Mouse (Mus musculus): ENCODE measurements around the gene Gjb1.
"Not testable (repeated sequence)": the region's sequence is repeated elsewhere in the genome, so short reads cannot be mapped to it uniquely, and the experiment has no call there.

The Gjb1 gene

DNA sequence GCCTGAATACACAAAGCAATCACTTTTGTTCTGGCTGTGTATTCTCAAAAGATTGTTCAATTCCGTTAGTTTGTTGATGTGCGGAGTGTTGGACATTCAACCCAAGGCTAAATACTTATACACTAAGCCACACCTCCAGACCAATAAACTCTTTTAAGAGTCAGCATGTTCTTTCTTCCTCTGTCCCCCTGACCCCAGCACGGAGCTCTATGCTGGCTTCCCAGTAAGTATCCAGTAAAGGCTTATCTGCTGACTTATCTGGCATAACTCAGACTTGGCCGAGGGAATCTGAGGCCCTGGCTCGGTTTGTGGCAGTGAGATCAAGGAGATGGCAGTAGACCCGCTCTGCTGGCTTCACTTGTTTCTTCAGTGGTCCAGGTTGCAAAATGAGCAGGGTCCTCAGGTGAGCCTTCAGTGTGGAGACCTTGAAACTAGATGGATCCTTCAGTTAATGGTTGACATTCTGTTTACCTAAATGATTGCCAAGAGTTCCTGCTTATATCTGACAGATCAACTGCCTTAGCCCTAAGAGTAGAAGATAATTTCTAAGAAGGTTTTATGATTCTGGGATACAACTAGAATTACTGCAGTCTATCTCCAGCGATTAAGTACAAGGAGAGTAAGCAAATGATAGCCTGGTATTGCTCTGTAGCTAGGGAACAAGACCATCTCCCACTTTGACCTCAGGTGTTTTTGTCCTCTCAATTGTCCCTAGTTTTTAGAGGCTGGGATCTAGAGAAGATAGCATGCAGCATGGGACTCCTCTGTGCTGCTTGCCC is at the start of gene Gjb1:
TSS of gene Gjb1 (plus strand) at position 189 of the 779 bp plus-strand sequence.
- DNase-seq (ENCODE audit: low read depth, low spot score) = no peak

DNA sequence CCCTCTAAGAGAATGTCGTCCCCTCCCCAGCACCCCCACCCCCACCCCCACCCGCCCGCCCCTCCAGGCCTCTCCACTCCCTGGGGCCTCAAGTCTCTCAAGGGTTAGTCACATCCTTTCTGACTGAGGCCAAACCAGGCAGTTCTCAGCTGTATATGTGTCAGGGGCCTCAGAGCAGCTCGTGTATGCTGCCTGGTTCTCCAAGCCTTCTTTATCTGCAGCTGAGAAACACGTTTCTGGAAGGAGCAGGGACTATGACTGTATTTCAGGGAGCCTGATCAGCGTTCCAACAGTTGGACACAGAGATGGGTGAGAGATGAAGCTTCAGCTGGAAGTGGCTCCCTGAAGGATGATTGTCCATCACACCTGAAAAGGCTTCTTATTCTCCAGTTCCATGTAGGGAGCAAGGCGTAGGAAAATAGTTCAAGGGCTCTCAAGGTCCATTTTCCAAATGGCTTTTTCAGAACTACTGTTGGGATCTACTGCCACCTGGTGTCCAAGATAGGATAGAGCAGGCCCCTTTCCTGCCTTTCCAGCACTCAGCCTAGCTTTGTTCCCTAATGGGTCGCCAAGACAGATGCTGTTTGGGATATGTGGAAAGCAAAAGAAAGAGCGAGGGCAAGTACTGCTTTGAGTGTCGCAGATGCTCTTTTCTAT is 46.7 kb upstream of the Gjb1 start:
- peak; percentile 57 for DNase-seq (ENCODE audit: low read depth, low spot score)

- no peak for DNase-seq (ENCODE audit: low read depth, low spot score)
Observed at GRCm38 (mm10) chrX:101332031-101332374, 44.2 kb upstream of the Gjb1 start.

GRCm38 (mm10) chrX:101332375-101333211 is 43.6 kb upstream of the Gjb1 start:
- DNase-seq (ENCODE audit: low read depth, low spot score) = peak; percentile 88

DNA sequence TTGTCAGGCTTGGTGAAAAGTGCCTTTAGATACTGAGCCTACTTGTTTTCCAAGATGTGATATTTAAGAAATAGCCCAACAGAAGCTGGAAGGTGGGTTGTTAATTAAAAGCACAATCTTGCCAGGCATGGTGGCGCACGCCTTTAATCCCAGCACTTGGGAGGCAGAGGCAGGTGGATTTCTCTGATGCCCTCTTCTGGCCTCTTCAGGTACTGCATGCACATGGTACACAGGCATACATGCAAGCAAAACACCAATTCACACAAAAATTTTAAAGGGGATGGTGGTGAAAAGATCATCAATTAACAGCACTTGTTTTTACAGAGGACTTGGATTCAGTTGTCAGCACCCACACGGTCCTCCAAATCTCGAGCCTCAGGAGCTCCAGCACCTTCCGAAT is 41.6 kb upstream of the Gjb1 start:
- peak; percentile 46 for DNase-seq (ENCODE audit: low read depth, low spot score)

DNA sequence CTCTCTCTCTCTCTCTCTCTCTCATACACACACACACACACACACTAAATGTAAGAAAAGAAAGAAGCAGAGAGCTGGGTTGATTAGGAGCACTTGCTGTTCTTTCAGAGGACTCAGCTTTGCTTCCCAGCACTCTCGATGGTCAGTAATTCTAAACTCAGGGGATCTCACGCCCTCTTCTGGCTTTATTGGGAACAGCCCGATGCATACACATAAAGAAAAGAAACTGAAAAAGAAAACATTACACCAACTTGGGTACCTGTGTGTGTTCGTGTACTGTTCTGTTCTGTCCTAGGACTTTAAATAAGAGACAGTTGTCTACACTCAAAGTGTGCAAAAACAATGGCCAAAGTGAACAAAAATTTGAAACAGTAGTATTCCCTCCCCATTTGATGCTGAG is 37.5 kb upstream of the Gjb1 start:
- no peak for DNase-seq (ENCODE audit: low read depth, low spot score)

DNA sequence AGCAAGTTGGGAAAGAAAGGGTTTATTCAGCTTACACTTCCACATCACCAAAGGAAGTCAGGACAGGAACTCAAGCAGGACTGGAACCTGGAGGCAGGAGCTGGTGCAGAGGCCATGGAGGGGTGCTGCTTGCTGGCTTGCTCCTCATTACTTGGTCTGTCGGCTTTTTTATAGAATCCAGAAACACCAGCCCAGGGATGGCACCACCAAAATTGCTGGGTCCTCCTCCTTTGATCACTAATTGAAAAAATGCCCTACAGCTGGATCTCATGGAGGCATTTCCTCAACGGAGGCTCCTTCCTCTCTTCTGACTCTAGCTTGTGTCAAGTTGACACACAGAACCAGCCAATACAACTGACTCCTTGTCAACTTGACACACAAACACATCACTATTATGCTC is 33.3 kb upstream of the Gjb1 start:
- not testable (repeated sequence) for DNase-seq (ENCODE audit: low read depth, low spot score)

GRCm38 (mm10) chrX:101345456-101345855 is 30.7 kb upstream of the Gjb1 start:
- DNase-seq (ENCODE audit: low read depth, low spot score) = no peak

DNA sequence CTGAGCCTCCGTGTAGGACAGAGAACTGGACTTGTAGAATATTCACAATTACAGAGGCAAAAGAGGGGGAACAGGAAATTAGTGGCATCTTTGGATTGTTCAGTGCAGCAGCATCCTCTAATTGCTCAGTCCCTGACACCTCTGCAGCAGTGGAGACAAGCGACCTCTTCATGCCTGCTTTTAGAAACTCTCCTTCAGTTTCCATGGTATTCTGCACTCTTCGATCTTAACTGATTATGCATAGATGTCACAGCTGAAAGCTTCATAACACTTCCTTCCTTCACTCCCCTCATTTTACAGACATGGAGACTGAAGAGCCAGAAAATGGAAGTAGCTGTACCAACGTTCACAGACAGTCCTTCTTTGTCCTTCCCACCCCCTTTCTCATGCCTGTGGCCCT is 29.7 kb upstream of the Gjb1 start:
- DNase-seq (ENCODE audit: low read depth, low spot score) = no peak

DNA sequence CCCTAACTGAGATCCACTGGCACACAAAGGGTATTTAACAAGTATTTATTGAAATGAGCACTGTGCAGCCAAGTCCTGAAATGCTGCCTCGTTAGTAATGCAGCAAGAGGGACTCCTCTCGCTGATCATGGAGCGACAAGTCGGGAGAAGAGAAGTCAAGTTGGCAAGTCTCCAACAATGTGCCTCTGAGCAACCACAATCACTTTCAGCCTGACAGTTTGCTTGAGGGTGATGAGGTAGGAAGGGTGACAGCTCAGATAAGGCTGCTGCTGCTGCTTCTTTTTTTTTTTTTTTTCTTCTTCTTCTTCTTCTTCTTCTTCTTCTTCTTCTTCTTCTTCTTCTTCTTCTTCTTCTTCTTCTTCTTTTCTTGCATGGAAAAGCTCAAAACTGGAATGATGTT is 25.0 kb upstream of the Gjb1 start:
- DNase-seq (ENCODE audit: low read depth, low spot score) = no peak

DNA sequence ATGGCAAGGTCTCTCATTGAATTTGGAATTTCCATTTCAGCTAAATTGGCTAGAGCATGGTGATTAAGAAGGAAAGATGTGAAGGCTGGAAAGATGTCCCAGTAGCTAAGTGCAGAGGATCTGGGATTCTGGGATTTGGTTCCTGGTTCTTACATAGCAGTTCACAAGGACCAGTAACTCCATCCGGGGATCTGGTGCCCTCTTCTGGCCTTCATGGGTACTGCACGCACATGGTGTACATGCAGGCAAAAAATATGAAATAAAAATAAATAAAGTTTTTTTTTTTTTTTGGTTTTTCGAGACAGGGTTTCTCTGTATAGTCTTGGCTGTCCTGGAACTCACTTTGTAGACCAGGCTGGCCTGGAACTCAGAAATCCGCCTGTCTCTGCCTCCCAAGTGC is 17.3 kb upstream of the Gjb1 start:
- DNase-seq (ENCODE audit: low read depth, low spot score) = not testable (repeated sequence)

DNA sequence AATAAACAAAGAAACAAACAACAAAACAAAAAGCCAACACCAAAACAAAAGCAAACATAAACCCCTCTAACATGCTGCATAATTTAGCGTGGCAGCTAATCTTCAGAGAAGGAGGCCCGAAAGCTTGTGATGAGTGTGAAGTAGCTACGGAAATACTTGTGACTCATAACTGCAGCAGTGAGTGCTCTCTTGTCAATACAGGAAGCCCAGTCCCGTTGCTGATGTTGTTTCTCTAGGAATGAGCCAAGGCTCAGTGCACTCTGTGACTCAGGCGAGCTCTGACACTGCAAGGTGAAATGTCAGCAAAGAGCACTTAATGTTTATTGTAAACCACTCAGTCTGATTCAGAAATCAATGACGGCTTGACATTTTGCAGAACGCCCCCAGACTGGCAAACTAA is 7.2 kb upstream of the Gjb1 start:
- DNase-seq (ENCODE audit: low read depth, low spot score) = no peak

GRCm38 (mm10) chrX:101370573-101370972 is 5.6 kb upstream of the Gjb1 start:
- DNase-seq (ENCODE audit: low read depth, low spot score) = no peak

DNA sequence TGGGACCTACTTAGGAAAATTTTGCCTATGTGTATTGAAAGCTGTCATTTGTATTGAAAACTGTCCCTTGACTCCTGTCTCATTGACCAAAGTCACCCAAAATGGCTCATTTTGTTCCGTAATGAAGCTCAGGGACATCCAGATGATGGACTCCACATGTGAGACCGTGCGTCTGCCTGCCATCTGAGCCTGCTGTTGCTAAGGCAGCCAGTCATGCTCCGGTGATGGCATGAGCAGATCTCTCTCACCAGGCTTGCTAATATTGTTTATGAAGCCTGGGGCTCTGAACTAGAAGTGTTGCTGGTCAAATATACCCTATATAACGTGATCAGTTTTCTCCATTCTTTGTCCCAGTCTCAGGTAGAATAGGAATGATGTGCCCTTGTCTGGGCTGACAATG is 3.2 kb upstream of the Gjb1 start:
- no peak for DNase-seq (ENCODE audit: low read depth, low spot score)

DNA sequence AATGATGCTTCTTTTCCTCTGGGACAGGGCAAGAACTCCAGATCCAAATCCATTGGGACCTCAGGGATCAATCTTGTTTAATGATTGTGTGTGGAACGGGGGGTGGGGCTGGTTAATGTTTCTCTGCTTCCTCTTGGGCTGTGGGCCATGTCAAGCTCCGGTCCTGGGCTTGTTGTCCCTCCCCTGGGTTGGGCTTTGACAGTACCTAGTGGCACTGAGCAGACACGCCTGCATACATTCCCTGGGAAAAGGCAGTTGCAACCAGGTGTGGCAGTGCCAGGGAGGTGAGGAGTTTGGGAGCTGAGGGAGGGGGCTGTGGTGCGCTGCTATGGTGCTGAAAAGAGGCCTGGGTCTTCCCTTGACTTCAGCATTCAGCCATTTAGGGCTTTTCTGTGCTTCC is 898 bp downstream of the Gjb1 start:
- no peak for DNase-seq (ENCODE audit: low read depth, low spot score)

- DNase-seq (ENCODE audit: low read depth, low spot score) = no peak
Observed at GRCm38 (mm10) chrX:101379744-101380143, 3.6 kb downstream of the Gjb1 start.

DNA sequence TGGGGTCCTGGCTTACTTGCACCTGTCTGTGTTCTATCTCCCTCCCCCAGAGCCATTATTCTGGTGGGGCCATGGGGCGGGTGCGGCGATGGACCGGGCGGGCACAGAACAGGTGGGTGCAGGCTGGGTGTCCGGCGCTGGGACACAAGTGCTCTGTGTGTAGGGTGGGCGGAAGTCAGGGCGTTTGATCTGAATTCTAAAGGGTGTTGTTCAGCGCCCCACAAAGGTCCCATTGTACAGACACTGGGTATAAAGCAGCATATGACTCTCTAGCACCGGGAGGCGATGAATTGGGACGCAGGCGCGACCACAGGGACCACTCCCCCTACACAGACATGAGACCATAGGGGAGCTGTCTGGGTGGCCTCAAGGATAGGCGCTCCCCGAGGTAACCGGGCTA is 7.3 kb downstream of the Gjb1 start:
- DNase-seq (ENCODE audit: low read depth, low spot score) = no peak

GRCm38 (mm10) chrX:101384439-101385137 is 8.4 kb downstream of the Gjb1 start:
- DNase-seq (ENCODE audit: low read depth, low spot score) = no peak

DNA sequence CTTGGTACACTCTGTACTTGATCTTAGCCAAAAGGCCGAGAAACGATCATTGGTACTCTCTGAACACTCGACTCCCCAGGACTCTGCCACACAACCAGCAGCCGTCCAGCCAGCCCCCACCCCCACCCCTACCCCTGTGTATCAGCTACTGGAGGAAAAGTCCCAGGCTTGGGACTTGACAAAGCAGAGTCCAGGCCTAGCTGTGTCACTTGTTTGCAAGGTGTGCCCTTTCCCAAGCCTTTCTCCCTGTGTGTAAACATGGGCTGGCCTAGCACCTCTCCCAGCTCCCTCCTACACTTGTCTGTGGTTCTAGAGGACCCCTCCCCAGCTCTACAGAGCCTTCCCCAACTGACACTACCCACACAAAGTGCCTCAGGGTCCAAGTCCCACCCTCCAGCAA is 10.0 kb downstream of the Gjb1 start:
- no peak for DNase-seq (ENCODE audit: low read depth, low spot score)

GRCm38 (mm10) chrX:101388866-101389537 is 12.8 kb downstream of the Gjb1 start:
- DNase-seq (ENCODE audit: low read depth, low spot score) = no peak

DNA sequence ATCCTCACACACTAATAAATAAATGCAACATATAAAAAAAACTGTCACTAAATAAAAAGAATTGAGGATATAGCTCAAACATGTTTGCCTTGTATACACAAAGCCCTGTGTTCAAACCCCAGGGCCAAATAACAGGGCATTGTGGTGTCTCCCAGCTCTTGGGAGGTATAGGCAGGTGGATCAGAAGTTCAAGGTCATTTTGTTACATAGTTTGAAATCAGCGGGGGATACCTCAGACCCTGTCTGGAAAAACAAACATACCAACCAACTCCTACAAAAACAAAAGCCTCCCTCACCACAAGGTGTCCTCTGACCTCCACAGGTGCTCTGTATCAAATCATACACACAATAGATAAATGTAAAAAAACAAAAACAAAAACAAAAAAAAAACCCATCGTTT is 18.2 kb downstream of the Gjb1 start:
- no peak for DNase-seq (ENCODE audit: low read depth, low spot score)
